Mouse (Mus musculus): ENCODE measurements around the gene Adk. TPM values are rescaled to one million over a fixed set of nuclear protein-coding genes. Genes with fewer than 3 reads are reported as not detected.

The Adk gene
- total and polyA plus RNA-seq, 3 experiments: 69.0 to 479 (median 102) TPM

DNA sequence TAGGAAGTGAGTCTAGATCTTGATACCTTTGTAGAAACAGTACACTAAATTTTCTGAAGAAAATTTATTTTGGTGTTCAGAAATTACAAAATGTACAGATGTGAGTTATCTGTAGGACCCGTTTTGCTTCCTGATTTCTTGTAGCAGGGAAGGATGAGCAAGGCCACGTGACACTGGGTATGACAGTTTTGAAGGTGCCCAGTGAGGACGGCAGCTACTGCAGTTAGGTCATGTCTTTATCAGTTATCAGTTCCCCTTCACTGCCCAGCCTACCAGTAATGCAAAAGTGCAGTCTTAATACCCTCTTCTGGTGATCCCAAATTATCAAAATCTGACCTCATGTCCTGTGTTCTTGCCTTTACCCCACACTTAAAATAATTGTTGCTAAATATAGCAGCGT, 25.6 kb downstream of the Adk start (continued):
- peak; percentile 63 to 86 for TF ChIP-seq USF2 (IDR thresholded peaks at IDR 0.05; ENCODE audit: borderline replicate concordance in 1 of 2, insufficient read depth in 1 of 2, low read depth in 1 of 2, low read length in 2 of 2)

GRCm38 (mm10) chr14:21078511-21078910, 26.1 kb downstream of the Adk start:
- H3K4me3 ChIP-seq (ENCODE audit: control insufficient read depth in 1 of 2, insufficient read depth in 1 of 2, low read depth in 2 of 2, low read length in 2 of 2): no peak overlapping the region

GRCm38 (mm10) chr14:21082823-21083222, 30.4 kb downstream of the Adk start:
- TF ChIP-seq USF1 (IDR thresholded peaks at IDR 0.05; ENCODE audit: low read depth, low read length): peak; percentile 50; the same call in 1 of the 2 replicates
- TF ChIP-seq POLR2AphosphoS5 (IDR thresholded peaks at IDR 0.05; ENCODE audit: borderline replicate concordance, low read depth, low read length): no peak
- TF ChIP-seq MYC (IDR thresholded peaks at IDR 0.05; ENCODE audit: low read depth, low read length): no peak
- no peak for TF ChIP-seq RCOR1 (IDR thresholded peaks at IDR 0.05; ENCODE audit: low read depth, low read length)
- no peak for TF ChIP-seq ZC3H11A (IDR thresholded peaks at IDR 0.05; ENCODE audit: low read depth, low read length)
- no peak for TF ChIP-seq NELFE (IDR thresholded peaks at IDR 0.05; ENCODE audit: low read depth, low read length)
- TF ChIP-seq POLR2A (IDR thresholded peaks at IDR 0.05; ENCODE audit: control insufficient read depth in 1 of 2, insufficient read depth in 1 of 2, low read depth in 1 of 2, low read length in 2 of 2, poor library complexity in 1 of 2): no peak
- DNase-seq (ENCODE audit: low read depth, low spot score): no peak
- Histone ChIP-seq H3K4me3 (ENCODE audit: control insufficient read depth in 1 of 2, insufficient read depth in 1 of 2, low read depth in 2 of 2, low read length in 2 of 2) (no peak overlapping the region), H3K79me2 (ENCODE audit: control insufficient read depth, insufficient read depth, low read length, poor library complexity) (peaks cover 16% of the 10 kb centered on the region), H3K27ac (ENCODE audit: control insufficient read depth, low read depth, low read length) (no peak overlapping the region), H3K36me3 (ENCODE audit: control insufficient read depth in 1 of 2, insufficient read depth in 2 of 2, low read length in 2 of 2) (peaks cover 0 to 32% of the 10 kb centered on the region in 2 experiments; a peak in 3 of 4 replicates), H3K9me3 (replicated peaks; ENCODE audit: insufficient read depth, low read length) (no peaks in the 10 kb centered on the region), H3K9ac (ENCODE audit: control insufficient read depth, low read depth, low read length, poor library complexity, severe bottlenecking) (no peak overlapping the region), H3K4me1 (ENCODE audit: control insufficient read depth in 1 of 2, insufficient read depth in 2 of 2, low read length in 2 of 2) (peaks cover 12 to 15% of the 10 kb centered on the region in 2 experiments), H3K27me3 (ENCODE audit: control insufficient read depth in 1 of 2, insufficient read depth in 2 of 2, low read length in 2 of 2) (no peaks in the 10 kb centered on the region)

More at GRCm38 (mm10) chr14:21078511-21078910, 26.1 kb downstream of the Adk start:
- Histone ChIP-seq H3K79me2 (ENCODE audit: control insufficient read depth, insufficient read depth, low read length, poor library complexity) (peaks cover 26% of the 10 kb centered on the region), H3K27ac (ENCODE audit: control insufficient read depth, low read depth, low read length) (0 out of 2 replicates have a peak overlapping the region, but pooled peaks have one; percentile 32), H3K36me3 (ENCODE audit: control insufficient read depth in 1 of 2, insufficient read depth in 2 of 2, low read length in 2 of 2) (peaks cover 0 to 33% of the 10 kb centered on the region in 2 experiments; a peak in 3 of 4 replicates), H3K9me3 (replicated peaks; ENCODE audit: insufficient read depth, low read length) (no peaks in the 10 kb centered on the region), H3K27me3 (ENCODE audit: control insufficient read depth in 1 of 2, insufficient read depth in 2 of 2, low read length in 2 of 2) (no peaks in the 10 kb centered on the region), H3K4me1 (ENCODE audit: control insufficient read depth in 1 of 2, insufficient read depth in 2 of 2, low read length in 2 of 2) (peaks cover 16 to 20% of the 10 kb centered on the region in 2 experiments), H3K9ac (ENCODE audit: control insufficient read depth, low read depth, low read length, poor library complexity, severe bottlenecking) (0 out of 2 replicates have a peak overlapping the region, but pooled peaks have one; percentile 21)
- TF ChIP-seq UBTF (IDR thresholded peaks at IDR 0.05; ENCODE audit: borderline replicate concordance, insufficient read depth, low read depth, low read length) (no peak), ZMIZ1 (IDR thresholded peaks at IDR 0.05; ENCODE audit: low read depth, low read length) (no peak), GATA1 (IDR thresholded peaks at IDR 0.05; ENCODE audit: low read depth, low read length) (no peak), SIN3A (IDR thresholded peaks at IDR 0.05; ENCODE audit: low read length) (no peak), CHD2 (IDR thresholded peaks at IDR 0.05; ENCODE audit: low read length) (no peak), USF2 (IDR thresholded peaks at IDR 0.05; ENCODE audit: borderline replicate concordance in 1 of 2, insufficient read depth in 1 of 2, low read depth in 1 of 2, low read length in 2 of 2) (no peak), MYC (IDR thresholded peaks at IDR 0.05; ENCODE audit: low read depth, low read length) (no peak), POLR2A (IDR thresholded peaks at IDR 0.05; ENCODE audit: control insufficient read depth in 1 of 2, insufficient read depth in 1 of 2, low read depth in 1 of 2, low read length in 2 of 2, poor library complexity in 1 of 2) (no peak), KAT2A (conservative IDR thresholded peaks at IDR 0.05; ENCODE audit: low read depth, low read length) (no peak), JUND (IDR thresholded peaks at IDR 0.05; ENCODE audit: low read depth, low read length) (no peak), RCOR1 (IDR thresholded peaks at IDR 0.05; ENCODE audit: low read depth, low read length) (no peak), MAFK (IDR thresholded peaks at IDR 0.05; ENCODE audit: borderline replicate concordance, low read depth, low read length) (no peak), HCFC1 (IDR thresholded peaks at IDR 0.05; ENCODE audit: low read depth, low read length) (no peak), NRF1 (IDR thresholded peaks at IDR 0.05; ENCODE audit: insufficient read depth, low read depth, low read length, poor library complexity, severe bottlenecking) (no peak)
- DNase-seq (ENCODE audit: low read depth, low spot score): no peak
